Mouse (Mus musculus): ENCODE results near the gene Grhpr. TPM values are rescaled to one million over a fixed set of nuclear protein-coding genes. Genes with fewer than 3 reads are reported as not detected.
"Not testable (repeated sequence)": the region's sequence is repeated elsewhere in the genome, so short reads cannot be mapped to it uniquely, and the experiment has no call there.

Gene Grhpr
- polyA plus RNA-seq, 1 experiment from 2014 or later: 124 TPM

GRCm38 (mm10) chr4:45032586-45032985 lies 51.4 kb downstream of the Grhpr start:
- no peaks in the 10 kb centered on the region for H3K9me3 ChIP-seq (ENCODE audit: low read length)
- ATAC-seq (ENCODE audit: low FRiP score, low TSS enrichment): no peak
- no peaks in the 10 kb centered on the region for H3K27me3 ChIP-seq (ENCODE audit: insufficient read depth, low read length)
- H3K4me2 ChIP-seq (replicated peaks; ENCODE audit: low read depth, low read length): no peak overlapping the region
- H3K9ac ChIP-seq (replicated peaks; ENCODE audit: low read length): no peak overlapping the region
- peaks cover 47% of the 10 kb centered on the region for H3K36me3 ChIP-seq (ENCODE audit: insufficient read depth, low read length)
- no peak overlapping the region for H3K27ac ChIP-seq (ENCODE audit: low read length)
- peaks cover 10% of the 10 kb centered on the region; the same call in 1 of the 2 replicates for H3K4me1 ChIP-seq (ENCODE audit: insufficient read depth, low read length)
- 90% methylated on average over 9 of the region's 9 CpGs for WGBS
- H3K4me3 ChIP-seq (ENCODE audit: low read length): no peak overlapping the region

- Histone ChIP-seq H3K4me3 (ENCODE audit: low read length) (no peak overlapping the region), H3K27me3 (ENCODE audit: insufficient read depth, low read length) (no peaks in the 10 kb centered on the region), H3K4me2 (replicated peaks; ENCODE audit: low read depth, low read length) (no peak overlapping the region), H3K9me3 (ENCODE audit: low read length) (no peaks in the 10 kb centered on the region), H3K27ac (ENCODE audit: low read length) (peak overlapping the region; percentile 43), H3K36me3 (ENCODE audit: insufficient read depth, low read length) (peaks cover 39% of the 10 kb centered on the region), H3K9ac (replicated peaks; ENCODE audit: low read length) (no peak overlapping the region), H3K4me1 (ENCODE audit: insufficient read depth, low read length) (peaks cover 10% of the 10 kb centered on the region; the same call in 1 of the 2 replicates)
- WGBS: 66% methylated on average over 16 of the region's 16 CpGs
- peak; percentile 61; the same call in 1 of the 2 replicates for ATAC-seq (ENCODE audit: low FRiP score, low TSS enrichment)
These were observed 53.8 kb downstream of the Grhpr start for GRCm38 (mm10) chr4:45034693-45035628.

GRCm38 (mm10) chr4:45036048-45036447 lies 54.9 kb downstream of the Grhpr start:
- WGBS: 91% methylated on average over 10 of the region's 10 CpGs
- no peak for ATAC-seq (ENCODE audit: low FRiP score, low TSS enrichment)
- H3K4me3 ChIP-seq (ENCODE audit: low read length): no peak overlapping the region
- H3K36me3 ChIP-seq (ENCODE audit: insufficient read depth, low read length): peaks cover 43% of the 10 kb centered on the region
- H3K4me2 ChIP-seq (replicated peaks; ENCODE audit: low read depth, low read length): no peak overlapping the region
- no peaks in the 10 kb centered on the region for H3K27me3 ChIP-seq (ENCODE audit: insufficient read depth, low read length)
- H3K9ac ChIP-seq (replicated peaks; ENCODE audit: low read length): no peak overlapping the region
- H3K9me3 ChIP-seq (ENCODE audit: low read length): no peaks in the 10 kb centered on the region
- H3K27ac ChIP-seq (ENCODE audit: low read length): no peak overlapping the region
- peaks cover 10% of the 10 kb centered on the region; the same call in 1 of the 2 replicates for H3K4me1 ChIP-seq (ENCODE audit: insufficient read depth, low read length)

- WGBS: 80% methylated on average over 5 of the region's 5 CpGs
- Histone ChIP-seq H3K27me3 (ENCODE audit: insufficient read depth, low read length) (no peaks in the 10 kb centered on the region), H3K4me3 (ENCODE audit: low read length) (no peak overlapping the region), H3K4me1 (ENCODE audit: insufficient read depth, low read length) (peaks cover 10% of the 10 kb centered on the region; the same call in 1 of the 2 replicates), H3K27ac (ENCODE audit: low read length) (no peak overlapping the region), H3K9ac (replicated peaks; ENCODE audit: low read length) (no peak overlapping the region), H3K9me3 (ENCODE audit: low read length) (no peaks in the 10 kb centered on the region), H3K36me3 (ENCODE audit: insufficient read depth, low read length) (peaks cover 43% of the 10 kb centered on the region), H3K4me2 (replicated peaks; ENCODE audit: low read depth, low read length) (no peak overlapping the region)
- ATAC-seq (ENCODE audit: low FRiP score, low TSS enrichment): no peak
These were observed 55.4 kb downstream of the Grhpr start for GRCm38 (mm10) chr4:45036571-45036970.

GRCm38 (mm10) chr4:45037455-45038410 lies 56.5 kb downstream of the Grhpr start:
- ATAC-seq (ENCODE audit: low FRiP score, low TSS enrichment): no peak
- Histone ChIP-seq H3K4me2 (replicated peaks; ENCODE audit: low read depth, low read length) (no peak overlapping the region), H3K36me3 (ENCODE audit: insufficient read depth, low read length) (peaks cover 34% of the 10 kb centered on the region), H3K27me3 (ENCODE audit: insufficient read depth, low read length) (no peaks in the 10 kb centered on the region), H3K9me3 (ENCODE audit: low read length) (no peaks in the 10 kb centered on the region), H3K4me1 (ENCODE audit: insufficient read depth, low read length) (peaks cover 10% of the 10 kb centered on the region; the same call in 1 of the 2 replicates), H3K27ac (ENCODE audit: low read length) (no peak overlapping the region), H3K4me3 (ENCODE audit: low read length) (no peak overlapping the region), H3K9ac (replicated peaks; ENCODE audit: low read length) (no peak overlapping the region)
- 73% methylated on average over 13 of the region's 13 CpGs for WGBS

- H3K36me3 ChIP-seq (ENCODE audit: insufficient read depth, low read length): peaks cover 29% of the 10 kb centered on the region
- WGBS: 63% methylated on average over 8 of the region's 8 CpGs
- H3K4me1 ChIP-seq (ENCODE audit: insufficient read depth, low read length); H3K27ac ChIP-seq (ENCODE audit: low read length); H3K9me3 ChIP-seq (ENCODE audit: low read length); H3K4me3 ChIP-seq (ENCODE audit: low read length); ATAC-seq (ENCODE audit: low FRiP score, low TSS enrichment); H3K4me2 ChIP-seq (replicated peaks; ENCODE audit: low read depth, low read length); H3K27me3 ChIP-seq (ENCODE audit: insufficient read depth, low read length); H3K9ac ChIP-seq (replicated peaks; ENCODE audit: low read length): not testable (repeated sequence)
These were observed 57.7 kb downstream of the Grhpr start for GRCm38 (mm10) chr4:45038879-45039278.

- not testable (repeated sequence) for H3K9ac ChIP-seq (replicated peaks; ENCODE audit: low read length); H3K9me3 ChIP-seq (ENCODE audit: low read length); H3K27ac ChIP-seq (ENCODE audit: low read length); ATAC-seq (ENCODE audit: low FRiP score, low TSS enrichment); H3K4me1 ChIP-seq (ENCODE audit: insufficient read depth, low read length); H3K27me3 ChIP-seq (ENCODE audit: insufficient read depth, low read length); H3K4me3 ChIP-seq (ENCODE audit: low read length); H3K4me2 ChIP-seq (replicated peaks; ENCODE audit: low read depth, low read length)
- 81% methylated on average over 7 of the region's 7 CpGs for WGBS
- peaks cover 33% of the 10 kb centered on the region for H3K36me3 ChIP-seq (ENCODE audit: insufficient read depth, low read length)
These were observed 58.4 kb downstream of the Grhpr start for GRCm38 (mm10) chr4:45039546-45039945.

Other genes with a start within 250 kb of the Grhpr start
- 30.7 and 34.3 TPM in 2 replicates for gene Zcchc7, start 225.5 kb upstream of the Grhpr start, polyA plus RNA-seq (2015; fragmentation: Nextera tagmentation; extraction: Ambion mirVana)
- 25.2 and 27.9 TPM in 2 replicates for gene Zbtb5, start 31.0 kb downstream of the Grhpr start, polyA plus RNA-seq (2015; fragmentation: Nextera tagmentation; extraction: Ambion mirVana)
- gene Polr1e, start 37.2 kb downstream of the Grhpr start, polyA plus RNA-seq (2015; fragmentation: Nextera tagmentation; extraction: Ambion mirVana): 39.9 and 43.0 TPM in 2 replicates
- gene Fbxo10, start 103.2 kb downstream of the Grhpr start, polyA plus RNA-seq (2015; fragmentation: Nextera tagmentation; extraction: Ambion mirVana): 17.9 and 19.2 TPM in 2 replicates
- gene Tomm5, start 126.7 kb downstream of the Grhpr start, polyA plus RNA-seq (2015; fragmentation: Nextera tagmentation; extraction: Ambion mirVana): 238 and 253 TPM in 2 replicates
- gene Frmpd1, start 203.5 kb downstream of the Grhpr start, polyA plus RNA-seq (2015; fragmentation: Nextera tagmentation; extraction: Ambion mirVana): 0.30 and 0.41 TPM in 2 replicates